Mouse (Mus musculus): Measurements from ENCODE around the gene Rnf39.

DNA sequence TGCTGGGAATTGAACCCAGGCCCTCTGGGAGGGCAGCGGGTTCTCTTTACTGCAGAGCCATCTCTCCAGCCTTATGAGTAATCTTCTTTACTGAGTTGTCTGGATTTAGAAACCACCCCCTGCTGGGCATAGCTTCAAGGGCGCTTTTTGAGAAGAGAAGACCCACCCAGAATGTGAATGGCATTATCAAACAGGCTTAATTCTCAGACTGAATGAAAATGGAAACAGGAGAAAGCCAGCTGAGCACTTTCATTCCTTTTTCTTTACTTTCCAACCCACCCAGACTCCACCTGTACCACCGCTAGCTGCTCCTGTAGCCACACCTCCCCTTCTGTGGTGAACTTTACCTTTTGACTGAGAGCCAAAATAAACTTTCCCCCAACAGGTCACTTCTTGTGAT is 52.7 kb downstream of the Rnf39 start:
- TF ChIP-seq MYOG (IDR thresholded peaks at IDR 0.05; ENCODE audit: control insufficient read depth in 1 of 3, insufficient read depth in 1 of 3, insufficient read length in 2 of 3, low read depth in 2 of 3) (no peak), MYOD1 (IDR thresholded peaks at IDR 0.05; ENCODE audit: control insufficient read depth in 1 of 3, insufficient read length in 2 of 3, low read depth in 2 of 3) (no peak), CEBPB (IDR thresholded peaks at IDR 0.05; ENCODE audit: insufficient read depth, poor library complexity, severe bottlenecking) (no peak)

Data from myocyte (in vitro differentiated cells).